Mouse (Mus musculus) layer of hippocampus, adult 2 months (tissue): ENCODE measurements around the gene Arrdc1. TPM values are rescaled to one million over a fixed set of nuclear protein-coding genes. Genes with fewer than 3 reads are reported as not detected.

Experiments
- DNase-seq, 2 experiments: peaks; one replicate each; pipeline ENCODE4 v3.0.0; 2022; ENCODE audit warnings: low spot score in 2 of 2
- H3K27ac ChIP-seq: fragments of 200-600 bp; 2 replicates; pipeline ENCODE4 v1.8.1; 2022
- H3K4me3 ChIP-seq: fragments of 200-600 bp; 2 replicates; pipeline ENCODE4 v1.8.1; 2022; ENCODE audit warnings: mild to moderate bottlenecking
- CTCF ChIP-seq: fragments of 200-600 bp; conservative IDR thresholded peaks from 2 replicates; pipeline ENCODE4 v1.8.1; 2022; ENCODE audit warnings: antibody characterized with exemption, mild to moderate bottlenecking, moderate library complexity
- microRNA-seq, 2 experiments: library from miRNA; unstranded; fragments of <30 nt; microRNA quantifications; one replicate each; pipeline ENCODE4 v1.2.0; 2021
- total RNA-seq, 2 experiments: library from RNA; stranded (reverse); gene quantifications; 2 replicates each; pipeline ENCODE4 v1.2.3; 2021

Arrdc1 gene
- total RNA-seq, 2 experiments from 2014 or later: 11.5 to 18.3 TPM

DNA sequence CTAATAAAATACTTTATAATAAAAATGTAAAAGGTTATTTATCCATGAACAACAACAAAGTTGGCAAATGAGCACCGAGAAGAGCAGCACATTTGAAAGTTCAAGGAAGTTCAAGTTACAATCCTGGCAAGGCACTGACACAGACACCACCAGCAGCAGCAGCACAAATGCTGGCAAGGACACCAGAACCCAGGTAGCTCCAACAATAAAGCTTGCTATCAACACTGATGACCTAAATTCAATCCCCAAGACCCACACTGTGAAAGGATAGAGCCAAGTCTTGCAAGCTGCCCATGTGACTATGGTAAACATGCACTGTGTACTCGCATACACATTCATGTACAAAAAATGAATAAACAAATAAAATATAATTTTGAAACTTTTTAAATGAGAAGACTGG, 54.4 kb downstream of the Arrdc1 start:
- H3K27ac ChIP-seq: peak overlapping the region; percentile 33; the same call in 1 of the 2 replicates
- TF ChIP-seq CTCF: no peak
- no peak for DNase-seq
- no peak overlapping the region for H3K4me3 ChIP-seq

Small RNA genes lying within 50 kb of the gene (microRNA-seq; reads per million reads assigned to microRNA genes)
- gene Gm22875: 0 reads per million in 2 experiments

Other genes with a start within 250 kb of the Arrdc1 start
- gene Cacna1b, start 172.1 kb downstream of the Arrdc1 start, total RNA-seq: 10 to 100 TPM; 77.2 to 79.7 TPM
- gene Ehmt1, start 15.6 kb downstream of the Arrdc1 start, total RNA-seq: 10 to 100 TPM; 63.3 to 70.0 TPM
- 10 to 100 TPM; 35.0 to 36.2 TPM for gene Zmynd19, start 14.5 kb upstream of the Arrdc1 start, total RNA-seq
- gene Dph7, start 27.1 kb upstream of the Arrdc1 start, total RNA-seq: 10 to 100 TPM; 30.5 to 39.6 TPM
- 10 to 100 TPM; 84.0 to 86.9 TPM for gene Mrpl41, start 39.8 kb upstream of the Arrdc1 start, total RNA-seq
- gene Pnpla7, start 40.8 kb upstream of the Arrdc1 start, total RNA-seq: 10 to 100 TPM; 30.7 to 31.4 TPM
- 1,000 to 10,000 TPM in 1 of 2 experiments, 100 to 1,000 TPM in 1; 975 to 1,037 TPM for gene Nsmf, start 119.1 kb upstream of the Arrdc1 start, total RNA-seq
- not detected for gene Entpd8, start 145.1 kb upstream of the Arrdc1 start, total RNA-seq
- not detected for gene Noxa1, start 159.9 kb upstream of the Arrdc1 start, total RNA-seq
- 10 to 100 TPM; 21.3 to 21.9 TPM for gene Nrarp, start 245.5 kb upstream of the Arrdc1 start, total RNA-seq